Mouse (Mus musculus) megakaryocyte, embryonic 14.5 days (primary cell): Measurements from ENCODE around the gene Npepps.

Experiments used
- FLI1 ChIP-seq: IDR thresholded peaks from 2 replicates; pipeline ENCODE4 v1.6.1; 2012; ENCODE audit warnings: low read length, inconsistent platforms, mixed read lengths
- GATA1 ChIP-seq: IDR thresholded peaks from 3 replicates; pipeline ENCODE4 v1.6.1; 2012; ENCODE audit warnings: mixed read lengths, low read length, inconsistent platforms, borderline replicate concordance

GRCm38 (mm10) chr11:97181061-97181460 is 99.4 kb downstream of the Npepps start:
- TF ChIP-seq GATA1: no peak
- TF ChIP-seq FLI1: no peak
